Mouse (Mus musculus) intestine, postnatal 0 days (tissue): Measurements from ENCODE around the gene 6430548M08Rik. TPM values are rescaled to one million over a fixed set of nuclear protein-coding genes. Genes with fewer than 3 reads are reported as not detected.
A peak's percentile ranks its signal among the peaks of the same experiment; 100 is the strongest.

Source experiments
- ATAC-seq: fragments of 200-750 bp; cut with Nextera tagmentation; 2 replicates; pipeline ENCODE4 v1.8.0; 2017; ENCODE audit warnings: mild to moderate bottlenecking, moderate TSS enrichment, moderate library complexity
- H3K27ac ChIP-seq: fragments of 300-500 bp; sonication (generic); 2 replicates; pipeline ENCODE4 v1.5.1; 2014; ENCODE audit warnings: mild to moderate bottlenecking, low read depth, low read length, moderate library complexity
- H3K27me3 ChIP-seq: fragments of 300-500 bp; sonication (generic); replicated peaks from 2 replicates; pipeline ENCODE4 v1.6.1; 2014; ENCODE audit warnings: low read length, mixed read lengths; ENCODE audit not compliant: control insufficient read depth, insufficient read depth
- H3K36me3 ChIP-seq: fragments of 300-500 bp; sonication (generic); 2 replicates; pipeline ENCODE4 v1.6.1; 2014; ENCODE audit warnings: mild to moderate bottlenecking, moderate library complexity; ENCODE audit not compliant: control insufficient read depth, insufficient read depth
- H3K4me1 ChIP-seq: fragments of 300-500 bp; sonication (generic); replicated peaks from 2 replicates; pipeline ENCODE4 v1.6.1; 2014; ENCODE audit warnings: antibody characterized with exemption, low read length, mixed read lengths; ENCODE audit not compliant: control insufficient read depth, insufficient read depth
- H3K4me2 ChIP-seq: fragments of 300-500 bp; sonication (generic); replicated peaks from 2 replicates; pipeline ENCODE4 v1.6.1; 2014; ENCODE audit warnings: low read depth, mild to moderate bottlenecking, moderate library complexity
- H3K4me3 ChIP-seq: fragments of 300-500 bp; sonication (generic); 2 replicates; pipeline ENCODE4 v1.5.1; 2014; ENCODE audit warnings: low read depth, low read length
- H3K9ac ChIP-seq: fragments of 300-500 bp; sonication (generic); 2 replicates; pipeline ENCODE4 v1.6.1; 2014; ENCODE audit warnings: mild to moderate bottlenecking, low read depth, low read length
- H3K9me3 ChIP-seq: fragments of 300-500 bp; sonication (generic); 2 replicates; pipeline ENCODE4 v1.6.1; 2016; ENCODE audit warnings: mixed run types; ENCODE audit not compliant: control insufficient read depth
- CTCF ChIP-seq: sonication (generic); IDR thresholded peaks from 2 replicates; pipeline ENCODE4 v1.5.1; 2016; ENCODE audit warnings: low read depth, mild to moderate bottlenecking, control low read depth, antibody characterized with exemption, moderate library complexity
- WGBS: fragments of 180-500 bp; shearing (Covaris S2); extraction: QIAGEN DNeasy Blood & Tissue Kit; methylation state at CpG from one replicate; pipeline ENCODE4 v1.1.7; 2014; 5-methylcytosine and 5-hydroxymethylcytosine counted together
- polyA plus RNA-seq: library from polyadenylated mRNA; unstranded; fragments of >200 nt; fragmentation: Nextera tagmentation; extraction: Ambion mirVana; gene quantifications from 2 replicates; pipeline ENCODE4 v1.2.1, GENCODE M21; 2015

Gene 6430548M08Rik
- polyA plus RNA-seq, 1 experiment from 2014 or later, result 7.1 TPM

GRCm38 (mm10) chr8:120101068-120101972, 12.6 kb upstream of the 6430548M08Rik start, which contains the start of gene Zdhhc7:
Zdhhc7 (minus strand) TSS chr8:120101482.
- ATAC-seq, result peak; percentile 62
- no peaks in the 10 kb centered on the region for H3K36me3 ChIP-seq
- TF ChIP-seq CTCF, result peak; percentile 13; the same call in 1 of the 2 replicates
- peaks cover 4% of the 10 kb centered on the region for H3K4me1 ChIP-seq
- H3K4me2 ChIP-seq, result peak within 1 kb of the TSS; percentile 88
- peak within 1 kb of the TSS; percentile 97 for H3K27ac ChIP-seq
- no peaks in the 10 kb centered on the region for H3K9me3 ChIP-seq
- peak within 1 kb of the TSS; percentile 89 for H3K9ac ChIP-seq
- H3K4me3 ChIP-seq, result peak within 1 kb of the TSS; percentile 85
- under 1% methylated on average over 87 of the region's 88 CpGs for WGBS
- H3K27me3 ChIP-seq, result no peaks in the 10 kb centered on the region

- Histone ChIP-seq H3K4me2 (no peak overlapping the region), H3K27ac (no peak overlapping the region), H3K27me3 (no peaks in the 10 kb centered on the region), H3K9me3 (no peaks in the 10 kb centered on the region), H3K4me3 (no peak overlapping the region), H3K4me1 (peaks cover 4% of the 10 kb centered on the region; the same call in 1 of the 2 replicates), H3K36me3 (no peaks in the 10 kb centered on the region), H3K9ac (no peak overlapping the region)
- 80% methylated on average over 9 of the region's 9 CpGs for WGBS
- ATAC-seq, result no peak
- TF ChIP-seq CTCF, result no peak
Observed at GRCm38 (mm10) chr8:120103916-120104315, 10.0 kb upstream of the 6430548M08Rik start.

GRCm38 (mm10) chr8:120104721-120105272, 9.2 kb upstream of the 6430548M08Rik start:
- Histone ChIP-seq H3K9me3 (no peaks in the 10 kb centered on the region), H3K4me3 (no peak overlapping the region), H3K9ac (no peak overlapping the region), H3K4me2 (no peak overlapping the region), H3K27ac (no peak overlapping the region), H3K27me3 (no peaks in the 10 kb centered on the region), H3K4me1 (peaks cover 4% of the 10 kb centered on the region; the same call in 1 of the 2 replicates), H3K36me3 (no peaks in the 10 kb centered on the region)
- WGBS, result 54% methylated on average over 9 of the region's 9 CpGs
- no peak for TF ChIP-seq CTCF
- no peak for ATAC-seq

GRCm38 (mm10) chr8:120109149-120109548, 4.8 kb upstream of the 6430548M08Rik start:
- ATAC-seq, result no peak

DNA sequence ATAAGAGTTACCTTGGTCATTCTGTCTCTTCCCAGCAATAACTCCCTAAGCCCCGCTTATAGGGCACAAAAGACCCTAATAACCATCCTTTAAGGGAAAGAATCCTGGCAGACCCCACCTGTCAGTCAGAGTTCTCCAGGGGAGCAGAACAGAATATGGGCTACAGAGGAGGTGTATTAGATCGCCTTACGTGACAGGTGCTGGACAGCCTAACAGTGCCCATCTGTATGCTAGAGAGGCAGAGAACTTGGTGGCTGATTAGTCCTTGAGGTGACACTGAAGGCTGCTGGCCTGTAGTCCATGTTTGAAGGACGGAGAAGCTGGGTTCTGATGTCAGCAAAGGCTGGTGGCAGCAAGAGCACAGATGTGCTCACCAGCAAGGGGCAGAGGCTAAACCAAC, 3.0 kb upstream of the 6430548M08Rik start:
- TF ChIP-seq CTCF, result no peak
- 0 out of 2 replicates have a peak, but pooled peaks cover 4% of the 10 kb centered on the region for H3K4me1 ChIP-seq
- H3K9ac ChIP-seq, result no peak overlapping the region
- no peaks in the 10 kb centered on the region for H3K9me3 ChIP-seq
- peaks cover 6% of the 10 kb centered on the region; the same call in 1 of the 2 replicates for H3K27me3 ChIP-seq
- H3K27ac ChIP-seq, result no peak overlapping the region
- H3K4me2 ChIP-seq, result no peak overlapping the region
- H3K36me3 ChIP-seq, result no peaks in the 10 kb centered on the region
- H3K4me3 ChIP-seq, result no peak overlapping the region
- ATAC-seq, result no peak
- 87% methylated on average over 4 of the region's 4 CpGs for WGBS

More at GRCm38 (mm10) chr8:120109149-120109548, 4.8 kb upstream of the 6430548M08Rik start:
- Histone ChIP-seq H3K27me3 (no peaks in the 10 kb centered on the region), H3K4me3 (no peak overlapping the region), H3K4me1 (0 out of 2 replicates have a peak, but pooled peaks cover 4% of the 10 kb centered on the region), H3K4me2 (no peak overlapping the region), H3K9me3 (no peaks in the 10 kb centered on the region), H3K27ac (no peak overlapping the region), H3K9ac (no peak overlapping the region), H3K36me3 (no peaks in the 10 kb centered on the region)
- TF ChIP-seq CTCF, result no peak
- 25% methylated on average over 3 of the region's 3 CpGs for WGBS

- H3K4me3 ChIP-seq, result no peak overlapping the region
- no peak for TF ChIP-seq CTCF
- no peaks in the 10 kb centered on the region for H3K36me3 ChIP-seq
- H3K9ac ChIP-seq, result no peak overlapping the region
- no peaks in the 10 kb centered on the region for H3K9me3 ChIP-seq
- WGBS, result 65% methylated on average over 4 of the region's 4 CpGs
- H3K4me1 ChIP-seq, result 0 out of 2 replicates have a peak, but pooled peaks cover 4% of the 10 kb centered on the region
- peaks cover 6% of the 10 kb centered on the region; the same call in 1 of the 2 replicates for H3K27me3 ChIP-seq
- H3K27ac ChIP-seq, result no peak overlapping the region
- H3K4me2 ChIP-seq, result no peak overlapping the region
- no peak for ATAC-seq
Observed at GRCm38 (mm10) chr8:120111382-120111781, 2.6 kb upstream of the 6430548M08Rik start.
